Mouse (Mus musculus) cerebellum, adult 9-11 months (tissue): ENCODE data around the gene Adrm1.

Experiments
- DNase-seq: peaks from one replicate; pipeline ENCODE4 v3.0.0; 2022

Gene Adrm1

DNA sequence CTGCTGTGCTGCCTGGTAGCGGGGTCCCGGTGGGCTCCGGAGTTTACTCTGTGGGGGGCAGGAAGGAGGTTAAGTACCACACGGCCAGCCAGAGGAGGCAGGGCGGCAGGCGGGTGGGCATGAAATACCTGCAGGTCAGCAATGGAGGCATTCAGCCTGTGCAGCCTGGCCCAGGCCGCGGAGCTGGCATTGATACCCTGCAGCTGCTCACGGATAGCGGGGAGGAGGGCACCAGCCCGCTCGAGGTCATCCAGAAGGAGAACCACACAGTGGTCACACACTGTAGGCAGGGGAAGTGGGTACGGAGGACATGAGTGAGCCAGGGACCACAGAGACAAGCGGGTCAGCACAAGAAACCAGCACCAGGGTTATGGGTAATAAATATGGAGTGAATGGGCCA is 14.4 kb downstream of the Adrm1 start:
- DNase-seq, result no peak

DNA sequence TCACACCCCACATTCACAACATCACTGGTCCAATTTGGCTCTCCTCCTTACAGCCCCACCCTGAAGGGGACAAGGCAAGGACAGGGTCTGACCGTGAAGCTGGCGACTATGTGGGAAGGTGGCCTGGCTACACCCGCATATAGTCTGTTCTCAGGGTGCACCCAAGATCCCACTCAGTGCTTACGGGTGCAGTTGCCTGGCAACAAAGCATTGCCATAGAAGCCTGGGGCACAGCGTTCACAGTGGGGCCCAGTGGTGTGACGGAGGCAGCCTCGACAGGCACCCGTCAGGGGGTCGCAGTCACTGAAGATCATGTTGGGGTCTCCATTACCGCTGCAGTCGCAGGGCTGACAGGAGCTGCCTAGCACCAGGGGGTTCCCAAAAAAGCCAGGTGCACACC is 16.1 kb downstream of the Adrm1 start:
- no peak for DNase-seq

DNA sequence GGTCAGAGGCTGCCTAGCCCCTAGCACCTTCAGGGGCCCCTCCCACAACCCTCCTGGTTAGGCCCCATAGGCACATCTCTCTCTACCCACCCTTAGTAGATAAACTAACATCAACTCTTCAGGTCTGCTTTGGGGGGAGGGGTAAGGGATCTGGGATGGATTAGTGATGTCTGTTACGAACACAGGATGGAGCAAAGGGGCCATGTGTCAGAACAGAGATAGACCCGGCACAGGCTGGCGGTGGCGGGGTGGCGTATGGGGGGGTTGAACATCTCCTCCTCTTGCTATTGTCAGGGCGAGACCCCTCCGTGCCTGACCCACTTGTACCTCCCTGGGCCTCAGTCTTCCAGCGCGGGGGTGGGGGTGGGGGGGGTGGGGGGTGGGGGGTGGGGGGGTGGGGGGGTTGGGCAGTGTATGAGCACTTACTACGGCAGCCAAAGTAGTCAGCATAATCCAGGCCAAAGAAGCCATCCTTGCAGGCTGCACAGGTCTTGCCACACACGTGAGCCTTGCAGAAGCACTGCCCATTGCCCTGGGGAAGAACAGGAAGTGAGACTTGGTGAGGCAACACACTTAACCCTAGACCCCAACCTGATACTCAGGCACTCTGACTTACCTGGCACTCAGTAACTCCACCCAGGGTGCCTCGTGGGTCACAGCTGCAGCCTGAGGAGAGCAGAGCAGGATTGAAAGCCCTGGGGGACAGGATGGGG is 25.5 kb downstream of the Adrm1 start:
- DNase-seq, result no peak

GRCm38 (mm10) chr2:180197323-180198037 is 26.2 kb downstream of the Adrm1 start:
- DNase-seq, result no peak

DNA sequence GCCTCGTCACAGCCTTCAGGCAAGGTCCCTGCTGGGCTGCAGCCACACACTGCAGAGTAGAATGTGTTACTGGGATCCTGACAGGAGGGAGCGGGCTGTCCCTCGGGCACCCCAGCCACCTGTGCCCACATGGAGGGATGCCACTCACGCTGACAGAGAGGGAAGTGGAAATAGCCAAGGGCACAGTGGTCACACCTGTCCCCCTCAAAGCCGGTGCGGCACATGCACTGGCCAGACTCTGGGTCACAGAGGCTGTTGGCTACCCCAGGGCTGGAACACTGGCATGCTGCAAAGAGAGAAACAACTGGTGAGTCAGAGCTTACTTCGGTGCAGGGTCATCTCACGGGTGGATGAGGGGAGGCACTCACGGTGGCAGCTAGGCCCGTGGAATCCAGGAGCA is 27.5 kb downstream of the Adrm1 start:
- DNase-seq, result no peak

DNA sequence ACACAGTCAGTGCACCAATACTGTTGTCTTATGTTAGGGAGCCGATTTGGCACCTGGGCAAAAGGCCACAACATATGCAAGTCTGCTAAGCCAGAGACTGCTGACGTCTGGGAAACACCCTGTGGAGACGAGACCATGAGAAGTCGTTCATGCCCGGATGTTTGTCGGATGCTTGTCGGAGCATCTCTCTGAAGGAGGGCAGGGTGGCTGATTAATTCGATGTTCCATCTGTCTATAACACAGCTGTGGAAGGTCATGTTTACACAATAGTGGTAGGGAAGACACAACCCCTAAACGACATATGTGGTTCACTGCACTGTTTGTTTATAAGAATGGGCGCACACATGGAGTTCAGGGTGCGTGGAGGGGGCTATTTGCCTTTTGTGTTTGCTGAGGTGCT is 29.4 kb downstream of the Adrm1 start:
- DNase-seq, result no peak

DNA sequence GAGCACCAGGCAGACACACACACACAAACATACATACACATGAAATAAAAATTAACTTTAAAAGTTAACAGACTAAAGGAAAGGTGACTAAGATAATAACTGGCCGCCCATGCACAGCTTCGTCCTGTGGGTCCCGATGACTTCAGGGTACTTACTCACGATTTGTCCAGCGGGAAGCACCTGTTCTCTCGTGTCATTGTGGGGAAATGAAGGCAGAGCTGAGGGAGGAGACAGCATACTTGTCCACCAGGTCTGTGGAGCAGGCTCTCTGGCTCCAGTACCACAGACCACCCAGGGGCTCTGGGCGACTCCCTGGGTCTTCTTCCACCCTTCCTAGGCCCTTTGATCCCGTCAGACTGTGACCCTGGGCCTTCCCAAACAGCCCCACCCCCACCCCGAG is 30.0 kb downstream of the Adrm1 start:
- no peak for DNase-seq

DNA sequence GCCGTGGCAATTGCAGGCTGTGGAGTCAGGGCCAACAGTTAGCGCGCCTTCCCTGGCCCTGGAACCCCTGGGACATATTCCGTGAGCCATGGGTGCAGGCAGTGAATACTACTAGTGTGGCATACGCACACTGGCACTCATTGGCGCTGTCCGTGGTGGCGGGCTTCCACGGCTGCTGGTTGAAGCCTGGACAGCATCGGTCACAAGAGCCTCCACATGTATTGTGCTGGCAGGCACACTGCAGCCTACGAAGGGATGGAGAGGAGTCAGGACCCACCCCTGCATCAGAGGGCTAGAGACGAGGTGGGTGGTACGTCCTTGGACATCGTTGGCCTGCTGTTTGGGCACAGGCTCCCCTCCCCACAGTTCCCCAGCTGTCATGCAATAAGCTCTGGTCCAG is 31.0 kb downstream of the Adrm1 start:
- DNase-seq, result no peak

- DNase-seq, result no peak
Observed at GRCm38 (mm10) chr2:180202805-180203204, 31.5 kb downstream of the Adrm1 start.

DNA sequence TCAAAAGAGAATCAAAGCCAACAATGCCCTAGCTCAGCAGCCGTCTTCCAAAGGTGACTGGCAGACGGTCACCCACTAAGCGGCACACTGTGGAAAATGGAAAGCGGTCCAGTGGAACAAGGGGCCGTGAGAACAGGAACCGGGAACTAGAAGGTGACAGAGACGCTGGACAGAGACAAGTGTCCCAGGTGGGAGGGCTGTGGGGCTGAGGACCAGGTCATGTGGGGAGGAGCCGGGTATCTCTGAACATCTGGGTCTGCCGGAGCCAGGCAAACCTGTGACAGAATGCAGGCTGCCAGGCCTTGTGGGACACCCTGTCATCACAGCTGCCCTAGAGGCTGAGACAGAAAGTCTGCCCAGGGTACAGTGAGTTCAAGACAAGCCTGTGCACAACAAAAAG is 33.2 kb downstream of the Adrm1 start:
- no peak for DNase-seq

DNA sequence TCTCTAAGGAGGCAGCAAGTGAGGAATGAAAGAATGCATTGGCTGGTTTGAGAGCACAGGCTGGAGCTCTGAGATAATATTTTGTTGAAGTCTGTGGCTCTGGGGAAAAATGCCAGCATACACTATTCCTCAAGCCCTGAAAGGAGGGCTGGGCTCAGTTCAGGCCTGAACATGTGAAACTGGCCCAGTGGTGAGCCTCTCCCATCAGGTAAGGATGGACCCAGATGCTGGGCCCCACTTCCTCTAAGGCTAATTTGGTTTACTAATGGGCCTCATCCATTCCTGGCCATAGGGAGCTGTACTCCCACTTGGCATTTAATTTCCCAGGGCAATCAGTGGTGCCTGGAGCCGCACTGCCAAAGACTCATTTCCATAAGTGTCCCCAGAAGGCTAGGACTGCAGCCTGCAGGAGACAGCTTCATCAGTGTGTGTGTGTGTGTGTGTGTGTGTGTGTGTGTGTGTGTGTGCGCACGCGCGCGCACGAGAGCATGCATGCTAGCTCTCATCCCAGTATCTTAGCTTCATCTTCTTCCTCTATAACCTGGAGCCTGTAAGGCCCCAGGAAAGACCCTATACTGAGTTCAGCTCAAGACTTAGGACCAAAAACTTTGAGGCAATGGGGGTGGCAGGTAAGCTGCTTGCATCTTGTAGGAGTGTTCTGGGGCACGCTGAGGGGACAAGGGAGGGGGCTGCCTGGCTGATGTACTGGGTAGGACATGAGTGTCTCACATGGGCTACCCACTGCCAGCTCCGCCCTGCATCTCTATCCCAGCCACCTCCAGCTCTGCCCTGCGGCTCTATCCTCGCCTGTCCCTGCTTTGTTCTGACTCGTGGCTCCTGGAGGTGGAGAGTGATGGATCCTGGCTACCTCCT is 34.0 kb downstream of the Adrm1 start:
- no peak for DNase-seq

- no peak for DNase-seq
Observed at GRCm38 (mm10) chr2:180205956-180206280, 34.6 kb downstream of the Adrm1 start.

DNA sequence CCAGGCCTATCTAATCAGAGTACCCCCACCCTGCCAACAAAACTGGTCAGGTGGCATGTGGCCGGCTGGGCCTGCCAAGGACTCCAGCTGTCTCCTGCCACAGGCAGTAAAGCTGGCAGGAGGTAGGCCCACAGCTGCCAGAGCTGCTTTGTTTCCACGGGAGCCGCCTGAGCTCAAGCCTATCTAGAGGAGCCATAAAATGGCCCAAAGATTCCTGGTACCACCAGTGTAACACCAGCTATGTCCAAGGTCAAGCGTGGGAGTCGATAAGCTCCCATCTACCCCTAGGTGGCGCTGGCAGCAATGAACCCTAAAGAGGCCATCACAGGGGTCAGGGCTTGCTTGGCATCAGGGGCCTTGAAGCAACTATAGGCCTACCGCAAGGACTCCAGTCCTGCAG is 36.6 kb downstream of the Adrm1 start:
- DNase-seq, result no peak

GRCm38 (mm10) chr2:180208976-180209375 is 37.7 kb downstream of the Adrm1 start:
- DNase-seq, result no peak

GRCm38 (mm10) chr2:180212255-180212654 is 41.0 kb downstream of the Adrm1 start:
- no peak for DNase-seq

DNA sequence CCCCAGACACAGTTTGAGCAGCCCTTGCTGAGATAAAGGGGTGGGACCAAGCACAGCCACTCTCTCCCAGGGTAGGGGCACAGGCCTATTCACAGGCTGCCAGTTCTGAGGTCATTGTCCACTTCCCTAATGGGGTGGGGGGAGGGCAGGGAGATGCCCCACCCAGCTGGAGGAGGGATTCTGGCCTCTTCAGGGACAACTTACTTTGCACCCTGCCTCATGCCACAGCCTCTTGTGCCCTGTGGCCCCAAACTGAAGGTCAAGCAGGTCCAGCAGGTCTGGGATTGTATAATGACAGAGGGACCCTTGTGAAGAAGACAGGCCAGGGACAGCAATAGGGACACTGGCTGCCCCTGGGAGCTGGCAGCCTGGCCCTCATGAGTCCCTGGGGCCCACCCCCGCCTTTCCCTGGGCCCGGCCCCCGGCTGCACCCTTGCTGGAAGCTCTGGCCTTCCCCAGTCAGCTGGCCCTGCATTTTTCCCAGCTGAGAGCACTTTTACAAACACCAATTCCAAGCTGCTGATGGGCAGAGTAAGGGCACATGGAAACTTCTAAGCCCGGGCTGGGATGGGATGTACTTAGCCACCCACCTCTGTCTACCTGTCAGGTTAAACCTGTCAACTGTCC is 43.2 kb downstream of the Adrm1 start:
- DNase-seq, result no peak

DNA sequence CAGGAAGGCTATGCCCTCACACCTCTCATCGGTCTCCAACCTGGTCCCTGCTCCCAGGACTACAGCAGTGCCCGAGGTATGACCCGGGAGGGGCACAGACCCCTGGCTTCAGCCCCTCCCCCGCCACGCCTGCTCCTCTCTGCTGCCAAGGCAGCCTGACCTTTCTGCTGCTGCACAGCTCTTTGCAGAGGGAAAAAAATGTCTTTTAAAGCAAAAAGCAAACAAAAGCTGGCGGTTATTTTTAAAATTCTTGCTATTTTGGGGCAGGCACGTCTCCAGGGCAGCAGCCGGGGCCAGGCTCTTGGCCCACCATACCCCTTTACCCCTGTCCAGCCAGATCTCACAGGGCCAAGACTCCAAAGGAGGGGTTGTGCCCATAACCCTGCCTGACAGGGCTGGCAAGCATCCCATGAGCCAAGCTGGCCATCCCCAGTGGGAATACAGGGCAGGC is 43.8 kb downstream of the Adrm1 start:
- DNase-seq, result no peak

- no peak for DNase-seq
Observed at GRCm38 (mm10) chr2:180215951-180216350, 44.7 kb downstream of the Adrm1 start.

GRCm38 (mm10) chr2:180216921-180217320 is 45.6 kb downstream of the Adrm1 start:
- no peak for DNase-seq

DNA sequence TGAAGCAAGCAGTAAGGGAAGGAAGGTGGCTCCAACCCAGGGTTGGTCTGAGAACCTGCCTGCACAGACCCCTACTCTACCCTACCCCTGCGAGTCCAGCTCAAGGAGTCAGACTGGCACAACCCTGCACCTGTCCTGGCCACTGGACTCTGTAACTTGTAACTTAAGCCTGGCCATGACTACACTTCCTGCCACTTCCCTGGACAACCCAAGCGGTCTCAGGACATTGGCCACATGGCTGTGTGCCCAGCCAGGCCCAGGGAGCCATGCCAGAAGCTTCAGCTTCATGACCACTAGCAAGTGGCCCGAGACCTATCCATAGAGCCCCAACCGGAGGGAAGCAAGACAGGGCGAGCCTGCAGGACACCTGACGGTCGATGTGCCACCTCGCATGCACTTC is 46.3 kb downstream of the Adrm1 start:
- DNase-seq, result peak; percentile 55

DNA sequence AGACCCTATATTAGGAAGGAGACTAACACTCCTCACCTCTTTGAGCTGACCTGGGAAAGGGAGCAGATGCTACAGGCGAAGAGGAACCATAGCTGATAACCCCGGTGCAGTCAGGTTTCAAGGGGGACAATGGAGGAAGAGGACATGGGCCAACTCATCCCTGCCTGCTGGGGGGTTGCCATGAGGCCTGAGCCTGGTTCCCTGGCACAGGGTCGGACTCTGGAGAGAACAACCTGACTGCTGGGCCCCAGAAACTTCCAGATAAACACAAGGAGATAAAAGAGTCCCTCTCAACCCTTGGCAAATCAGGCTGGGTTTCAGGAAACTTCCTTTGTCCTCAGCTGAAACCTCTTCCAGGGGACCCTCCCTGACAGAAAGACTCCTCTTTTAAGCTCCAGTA is 47.0 kb downstream of the Adrm1 start:
- no peak for DNase-seq

DNA sequence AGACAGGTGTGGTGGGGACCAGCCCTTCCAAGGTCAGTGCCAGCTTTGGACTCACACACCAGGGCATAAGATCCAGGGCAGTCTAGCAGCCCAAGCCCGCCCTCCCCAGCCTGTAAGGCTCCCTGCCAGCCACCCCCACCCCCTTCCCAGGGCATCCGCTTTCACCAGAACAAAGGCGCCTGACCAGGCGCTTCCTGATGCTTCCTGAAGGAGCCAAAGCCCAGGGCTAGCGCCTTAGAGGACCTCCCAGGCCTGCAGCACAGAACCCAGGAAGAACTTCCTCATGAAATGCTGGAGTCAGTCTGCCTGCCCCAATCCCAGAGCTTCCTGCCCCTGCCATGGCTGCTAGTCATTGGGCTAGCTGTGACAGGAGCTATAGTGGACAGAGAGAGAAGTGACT is 47.4 kb downstream of the Adrm1 start:
- no peak for DNase-seq
